Mouse (Mus musculus): ENCODE results near the gene Crybb1. TPM values are rescaled to one million over a fixed set of nuclear protein-coding genes. Genes with fewer than 3 reads are reported as not detected.
A peak's percentile ranks its signal among the peaks of the same experiment; 100 is the strongest.

The Crybb1 gene
- polyA plus RNA-seq, 1 experiment: 0.51 TPM

GRCm38 (mm10) chr5:112247399-112247798 lies 8.2 kb upstream of the Crybb1 start:
- TF ChIP-seq GATA1 (IDR thresholded peaks at IDR 0.05; ENCODE audit: low read length): no peak

DNA sequence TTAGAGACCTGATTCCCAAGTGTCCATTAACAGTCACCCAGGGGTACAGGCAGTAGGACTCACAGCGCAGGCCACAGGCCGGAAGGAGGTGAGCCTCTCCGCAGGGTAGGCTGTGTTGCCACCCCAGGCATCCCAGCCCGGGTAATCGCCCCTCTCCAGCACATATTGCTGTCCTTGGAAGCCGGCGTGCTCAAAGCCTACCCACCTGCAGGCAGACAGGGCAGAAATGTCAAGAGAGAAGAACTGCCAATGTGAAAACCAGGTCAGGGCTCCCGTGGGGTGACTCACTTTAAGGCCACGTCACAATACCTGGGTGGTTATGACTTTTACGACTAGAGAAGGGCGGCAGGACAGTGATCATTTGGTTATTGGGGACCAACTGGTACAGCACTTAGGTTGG lies 6.5 kb upstream of the Crybb1 start:
- no peak for TF ChIP-seq GATA1 (IDR thresholded peaks at IDR 0.05; ENCODE audit: low read length)

DNA sequence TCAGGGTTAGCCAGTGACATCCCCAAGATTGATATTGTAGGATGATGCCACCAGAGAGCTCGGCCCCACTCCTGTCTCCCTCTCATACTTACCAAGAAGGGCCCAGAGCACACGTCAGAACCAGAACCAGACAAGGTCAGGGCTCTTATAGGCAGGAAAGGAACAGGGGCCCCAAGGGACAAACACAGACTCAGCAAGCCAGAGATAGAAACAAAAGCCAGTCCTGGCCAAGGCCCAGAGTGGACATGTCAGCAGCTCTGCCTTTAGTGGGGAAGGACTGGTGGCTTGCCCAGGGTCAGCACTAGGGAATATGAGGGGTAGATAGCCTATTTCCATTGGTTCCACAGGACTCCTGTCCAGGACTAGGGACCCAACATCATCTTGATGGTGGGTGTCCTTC lies 3.2 kb upstream of the Crybb1 start, which contains the start of gene Cryba4:
Gene Cryba4 (minus strand): TSS at position 119 of the 400 bp plus-strand sequence.
- TF ChIP-seq GATA1 (IDR thresholded peaks at IDR 0.05; ENCODE audit: low read length): no peak

DNA sequence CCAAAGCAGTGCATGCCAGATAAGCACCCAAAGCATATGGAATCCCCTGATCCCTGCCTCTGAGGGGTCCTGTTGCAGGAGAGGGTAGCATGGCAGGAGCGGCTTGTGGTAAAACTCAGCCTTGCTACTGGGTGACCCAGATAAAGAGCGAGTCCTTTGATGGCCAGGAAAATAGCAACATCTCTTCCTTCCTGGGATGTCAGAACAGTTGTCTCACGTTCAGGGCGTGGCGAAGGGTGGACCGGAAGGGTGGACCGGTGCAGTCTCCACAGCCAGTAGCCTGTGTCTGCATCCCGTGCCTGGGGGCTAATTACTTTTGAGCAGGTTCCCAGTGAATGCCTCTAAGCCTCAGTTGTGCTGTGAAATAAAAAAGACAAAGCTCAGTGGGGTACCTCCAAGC lies 2.4 kb upstream of the Crybb1 start:
- peak; percentile 59 for TF ChIP-seq GATA1 (IDR thresholded peaks at IDR 0.05; ENCODE audit: low read length)

DNA sequence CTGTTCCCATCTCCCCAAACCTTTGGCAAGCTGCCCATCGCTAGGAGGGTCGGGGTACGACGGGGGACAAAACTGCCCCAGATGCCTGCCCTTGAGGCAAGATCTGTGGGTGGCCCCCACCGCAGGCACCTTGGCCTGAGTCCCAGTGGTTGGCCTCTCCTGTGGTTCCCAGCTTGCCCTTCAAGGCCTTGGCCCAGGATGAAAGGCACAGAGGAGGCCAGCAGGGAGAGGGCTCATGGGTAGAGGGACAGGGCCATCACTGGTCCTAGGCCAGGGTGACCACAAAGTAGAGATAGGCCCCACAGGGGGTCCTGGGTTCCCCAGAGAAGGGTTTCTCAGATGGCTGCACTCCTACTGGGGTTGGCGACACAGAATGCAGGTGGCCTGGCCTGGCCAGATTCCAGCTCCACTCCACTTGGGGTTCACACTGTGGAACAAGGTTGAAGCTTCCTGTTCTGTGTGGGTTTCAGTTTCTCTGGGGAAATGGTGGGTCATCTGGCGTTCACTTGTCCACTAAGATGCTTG lies 1.3 kb upstream of the Crybb1 start:
- TF ChIP-seq GATA1 (IDR thresholded peaks at IDR 0.05; ENCODE audit: low read length): no peak

DNA sequence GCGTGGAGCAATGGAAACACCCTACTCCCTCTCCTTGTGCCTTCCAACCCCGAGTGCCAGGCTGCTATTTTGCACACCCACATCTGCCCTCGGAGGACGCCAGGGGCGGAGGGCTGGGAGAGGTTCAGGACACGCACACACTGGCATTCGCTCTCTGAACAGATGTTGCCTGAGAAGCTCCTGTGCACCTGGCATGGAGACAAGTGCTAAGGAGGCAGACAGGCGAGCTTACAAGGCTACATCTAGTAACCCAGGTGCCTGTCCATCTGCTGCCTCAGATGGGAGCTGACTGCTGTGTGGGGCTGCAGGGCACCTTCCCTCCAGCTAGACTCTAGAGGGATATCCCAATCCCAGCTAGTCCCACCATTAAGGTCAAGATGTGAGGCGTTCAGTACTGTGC lies 842 bp downstream of the Crybb1 start:
- no peak for TF ChIP-seq GATA1 (IDR thresholded peaks at IDR 0.05; ENCODE audit: low read length)

DNA sequence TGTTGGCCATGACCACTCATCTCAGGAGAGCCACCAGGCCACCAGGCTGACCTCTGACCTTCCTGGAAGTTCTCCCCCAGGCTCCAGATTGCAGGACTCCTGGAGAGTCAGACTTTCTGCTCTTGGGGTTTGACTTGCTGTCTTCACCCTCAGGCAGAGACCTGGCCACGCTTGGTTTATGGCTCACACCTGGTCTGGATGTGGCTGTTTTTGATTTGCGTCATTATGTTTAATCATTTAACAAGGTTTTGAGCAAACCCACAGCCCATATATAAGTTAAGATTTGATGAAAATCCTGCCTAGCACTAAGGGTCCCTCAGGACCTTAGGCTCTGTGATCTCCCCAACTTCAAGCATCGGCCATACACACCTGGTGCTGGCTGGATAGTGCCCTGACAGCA lies 2.3 kb downstream of the Crybb1 start:
- no peak for TF ChIP-seq GATA1 (IDR thresholded peaks at IDR 0.05; ENCODE audit: low read length)

DNA sequence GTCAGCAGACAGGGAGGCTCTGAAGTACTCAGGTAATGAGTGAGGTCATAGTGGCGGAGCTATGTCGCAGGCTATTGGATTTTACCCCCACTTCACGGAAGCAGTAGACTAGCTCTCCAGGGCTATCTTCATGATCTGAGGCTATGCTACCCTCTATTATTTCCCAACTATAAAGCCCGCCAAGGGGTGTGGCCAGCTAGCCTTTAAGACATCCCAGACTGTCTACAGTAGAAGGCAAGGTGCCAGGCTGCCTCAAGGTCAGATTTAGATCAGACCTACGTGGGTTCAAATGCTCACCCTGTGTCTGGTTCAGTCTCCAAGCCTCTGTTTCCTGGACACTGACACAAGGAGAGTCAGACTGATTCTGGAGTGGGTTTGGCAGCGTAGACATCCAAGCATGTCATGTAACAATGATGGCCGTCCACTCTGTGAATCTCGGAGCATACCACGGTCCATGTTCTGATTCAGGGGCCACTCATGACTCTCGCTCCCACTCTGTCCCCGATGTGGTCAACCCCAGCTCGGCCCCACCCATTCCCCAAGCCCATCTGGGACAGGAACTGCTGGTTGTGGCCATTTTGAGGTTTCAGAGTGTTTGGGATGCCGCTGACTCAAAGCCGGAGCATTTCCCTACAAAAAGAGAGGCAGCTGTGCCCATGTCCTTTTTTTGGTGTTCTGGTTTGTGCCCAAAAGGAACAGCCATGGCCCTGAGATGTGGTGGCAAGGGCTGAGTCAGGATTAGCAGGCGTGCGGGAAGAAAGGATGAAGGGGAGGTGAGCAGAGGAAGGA lies 4.4 kb downstream of the Crybb1 start:
- TF ChIP-seq GATA1 (IDR thresholded peaks at IDR 0.05; ENCODE audit: low read length): no peak

DNA sequence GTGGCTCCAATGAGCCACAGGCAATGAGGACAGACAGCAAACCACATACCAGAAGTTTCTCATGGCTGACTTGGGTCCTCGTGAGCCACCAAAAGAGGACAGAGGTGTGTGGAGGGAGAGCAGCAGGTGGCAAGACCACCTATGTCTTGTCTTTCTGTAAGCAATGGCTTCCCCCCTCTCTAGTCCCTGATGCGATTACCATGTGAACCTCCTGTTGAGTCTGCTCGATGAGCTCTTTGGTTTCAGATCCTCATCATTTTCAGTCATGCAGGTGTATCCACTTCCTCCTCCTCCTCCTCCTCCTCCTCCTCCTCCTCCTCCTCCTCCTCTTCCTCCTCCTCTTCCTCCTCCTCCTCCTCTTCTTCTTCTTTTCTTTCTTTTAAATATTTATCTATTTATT lies 5.2 kb downstream of the Crybb1 start:
- no peak for TF ChIP-seq GATA1 (IDR thresholded peaks at IDR 0.05; ENCODE audit: low read length)

DNA sequence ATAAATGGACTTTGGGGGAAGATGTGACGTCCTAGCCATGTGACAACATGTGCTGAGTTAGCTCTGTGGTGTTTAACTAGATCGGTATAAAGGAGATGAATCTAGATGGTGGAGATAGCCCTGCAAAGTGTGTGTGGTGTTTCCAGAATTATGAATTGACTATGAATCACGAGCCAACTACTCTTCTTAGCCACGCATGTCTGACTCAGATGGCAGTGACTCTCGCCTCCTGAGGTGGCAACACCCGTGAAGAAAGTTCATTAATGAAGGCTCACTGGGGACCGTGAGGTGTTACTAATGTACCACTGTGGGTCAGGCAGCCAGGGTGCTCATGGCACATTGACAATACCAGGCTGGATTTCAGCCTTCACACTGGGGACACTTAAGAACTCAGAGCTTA lies 8.5 kb downstream of the Crybb1 start:
- TF ChIP-seq GATA1 (IDR thresholded peaks at IDR 0.05; ENCODE audit: low read length): no peak

DNA sequence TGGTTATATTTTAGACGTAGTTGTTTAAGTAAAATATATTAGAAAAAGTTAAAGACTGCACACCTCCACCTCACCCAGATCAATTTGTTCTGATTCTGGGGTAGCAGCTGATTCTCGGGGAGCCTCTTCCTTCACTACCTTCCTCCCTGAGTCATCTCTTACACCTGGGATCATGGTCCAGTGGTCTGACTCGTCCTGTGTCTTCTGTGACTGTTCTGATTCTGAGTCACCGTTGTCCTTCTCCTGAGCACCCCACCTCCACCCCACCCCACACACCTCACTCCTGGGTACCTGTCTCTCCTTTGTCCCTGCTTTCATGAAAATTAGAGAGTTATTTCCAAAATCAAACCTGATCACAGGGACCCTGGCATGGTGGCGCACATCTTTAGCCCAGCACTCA lies 9.5 kb downstream of the Crybb1 start:
- TF ChIP-seq GATA1 (IDR thresholded peaks at IDR 0.05; ENCODE audit: low read length): no peak

DNA sequence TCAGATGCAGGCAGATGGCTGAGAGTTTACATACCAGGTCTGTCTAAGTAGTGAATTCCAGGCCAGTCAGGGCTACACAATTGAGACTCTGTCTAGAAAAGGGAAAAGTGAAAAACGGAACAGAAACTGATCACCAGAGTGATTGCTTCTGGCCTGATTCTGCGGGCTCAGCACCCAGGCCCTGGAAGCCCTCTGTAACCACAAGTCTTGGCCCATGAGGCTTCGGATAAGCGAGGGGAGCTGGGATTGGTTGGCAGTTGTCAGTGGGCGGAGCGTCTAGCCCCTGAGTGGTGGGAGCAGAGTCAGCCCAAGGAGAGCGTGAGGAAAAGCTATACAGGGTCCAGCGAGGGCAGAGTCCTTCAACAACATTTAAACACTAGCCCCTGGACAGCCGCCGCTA lies 9.9 kb downstream of the Crybb1 start:
- no peak for TF ChIP-seq GATA1 (IDR thresholded peaks at IDR 0.05; ENCODE audit: low read length)

- TF ChIP-seq GATA1 (IDR thresholded peaks at IDR 0.05; ENCODE audit: low read length): no peak
These were observed 10.6 kb downstream of the Crybb1 start for GRCm38 (mm10) chr5:112266011-112266777.

- peak; percentile 37 for TF ChIP-seq GATA1 (IDR thresholded peaks at IDR 0.05; ENCODE audit: low read length)
These were observed 15.3 kb downstream of the Crybb1 start for GRCm38 (mm10) chr5:112270764-112271541.

GRCm38 (mm10) chr5:112272934-112273333 lies 17.3 kb downstream of the Crybb1 start:
- no peak for TF ChIP-seq GATA1 (IDR thresholded peaks at IDR 0.05; ENCODE audit: low read length)
